Mouse (Mus musculus) embryonic facial prominence, embryonic 14.5 days (tissue): ENCODE results near the gene Col12a1. TPM values are rescaled to one million over a fixed set of nuclear protein-coding genes. Genes with fewer than 3 reads are reported as not detected.

Source experiments
- ATAC-seq: fragments of 200-750 bp; cut with Nextera tagmentation; 2 replicates; pipeline ENCODE4 v1.8.0; 2017; ENCODE audit warnings: low read depth, moderate number of reproducible peaks, moderate TSS enrichment
- DNase-seq: peaks from one replicate; pipeline ENCODE4 v3.0.0-alpha.2; 2015; ENCODE audit warnings: low spot score
- H3K27ac ChIP-seq: fragments of 300-500 bp; sonication (generic); replicated peaks from 2 replicates; pipeline ENCODE4 v1.5.1; 2014; ENCODE audit warnings: low read depth, mild to moderate bottlenecking, low read length, moderate library complexity
- H3K27me3 ChIP-seq: fragments of 300-500 bp; sonication (generic); replicated peaks from 2 replicates; pipeline ENCODE4 v1.6.1; 2014; ENCODE audit warnings: low read length; ENCODE audit not compliant: control insufficient read depth, insufficient read depth
- H3K36me3 ChIP-seq: fragments of 300-500 bp; sonication (generic); 2 replicates; pipeline ENCODE4 v1.6.1; 2014; ENCODE audit warnings: low read length, mixed read lengths; ENCODE audit not compliant: control insufficient read depth, insufficient read depth
- H3K4me1 ChIP-seq: fragments of 300-500 bp; sonication (generic); 2 replicates; pipeline ENCODE4 v1.6.1; 2014; ENCODE audit warnings: antibody characterized with exemption, low read length; ENCODE audit not compliant: control insufficient read depth, insufficient read depth
- H3K4me2 ChIP-seq: fragments of 300-500 bp; sonication (generic); 2 replicates; pipeline ENCODE4 v1.6.1; 2014; ENCODE audit warnings: low read depth, mild to moderate bottlenecking, low read length, moderate library complexity, mixed read lengths
- H3K4me3 ChIP-seq: fragments of 300-500 bp; sonication (generic); 2 replicates; pipeline ENCODE4 v1.5.1; 2014; ENCODE audit warnings: low read depth, mild to moderate bottlenecking, low read length
- H3K9ac ChIP-seq: fragments of 300-500 bp; sonication (generic); 2 replicates; pipeline ENCODE4 v1.6.1; 2014; ENCODE audit warnings: low read depth, mild to moderate bottlenecking, low read length, moderate library complexity, mixed read lengths
- H3K9me3 ChIP-seq: fragments of 300-500 bp; sonication (generic); 2 replicates; pipeline ENCODE4 v1.6.1; 2016; ENCODE audit warnings: low read length; ENCODE audit not compliant: control insufficient read depth
- WGBS: fragments of 180-500 bp; shearing (Covaris S2); extraction: QIAGEN DNeasy Blood & Tissue Kit; methylation state at CpG from one replicate; pipeline ENCODE4 v1.1.7; 2014; 5-methylcytosine and 5-hydroxymethylcytosine counted together
- polyA plus RNA-seq: library from polyadenylated mRNA; unstranded; fragments of >200 nt; fragmentation: Nextera tagmentation; extraction: Ambion mirVana; gene quantifications from 2 replicates; pipeline ENCODE4 v1.2.1, GENCODE M21; 2014

Col12a1 gene
- polyA plus RNA-seq, 1 experiment from 2014 or later = 301 TPM

DNA sequence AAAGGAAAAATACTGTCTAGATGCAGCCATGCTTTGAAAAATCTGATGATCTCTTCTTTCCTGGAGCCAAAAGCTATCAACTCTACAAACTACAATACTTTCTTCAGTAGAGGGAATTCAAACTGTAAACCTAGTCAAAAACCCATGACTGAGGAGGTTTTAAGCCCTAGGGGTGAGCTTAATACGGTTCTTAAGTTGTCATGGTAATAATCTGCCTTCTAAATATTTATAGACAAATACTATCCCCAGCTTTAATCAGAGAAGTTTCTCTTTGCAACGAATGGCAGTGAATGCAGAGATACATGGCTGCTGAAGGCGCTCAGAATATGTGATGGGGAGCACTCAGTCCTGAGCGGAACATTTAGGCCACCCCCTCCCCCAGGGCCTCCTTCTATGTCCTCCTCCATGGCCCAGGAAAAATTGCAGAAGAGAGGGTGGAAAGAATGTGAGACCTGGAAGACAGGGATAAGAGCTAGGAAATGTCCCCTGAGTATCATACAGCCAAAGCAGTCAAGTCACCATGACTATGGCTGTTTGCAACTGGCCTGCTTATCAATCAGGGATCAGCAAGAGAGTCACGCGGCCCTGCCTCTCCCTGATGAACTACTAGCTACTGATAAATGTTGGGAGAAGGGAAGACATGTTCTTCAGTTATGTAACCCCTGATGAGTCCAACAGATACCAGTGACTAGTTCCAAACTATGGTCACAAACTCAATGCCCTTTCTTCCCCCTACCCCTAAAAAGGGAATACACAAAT, 99.6 kb downstream of the Col12a1 start:
- H3K36me3 ChIP-seq = peaks cover 67% of the 10 kb centered on the region
- no peak overlapping the region for H3K27ac ChIP-seq
- H3K27me3 ChIP-seq = no peaks in the 10 kb centered on the region
- H3K9me3 ChIP-seq = no peaks in the 10 kb centered on the region
- DNase-seq (no peak), ATAC-seq (no peak)
- no peak overlapping the region for H3K4me2 ChIP-seq
- H3K4me1 ChIP-seq = no peaks in the 10 kb centered on the region
- H3K9ac ChIP-seq = no peak overlapping the region
- 80% methylated on average over 6 of the region's 6 CpGs for WGBS
- H3K4me3 ChIP-seq = no peak overlapping the region

DNA sequence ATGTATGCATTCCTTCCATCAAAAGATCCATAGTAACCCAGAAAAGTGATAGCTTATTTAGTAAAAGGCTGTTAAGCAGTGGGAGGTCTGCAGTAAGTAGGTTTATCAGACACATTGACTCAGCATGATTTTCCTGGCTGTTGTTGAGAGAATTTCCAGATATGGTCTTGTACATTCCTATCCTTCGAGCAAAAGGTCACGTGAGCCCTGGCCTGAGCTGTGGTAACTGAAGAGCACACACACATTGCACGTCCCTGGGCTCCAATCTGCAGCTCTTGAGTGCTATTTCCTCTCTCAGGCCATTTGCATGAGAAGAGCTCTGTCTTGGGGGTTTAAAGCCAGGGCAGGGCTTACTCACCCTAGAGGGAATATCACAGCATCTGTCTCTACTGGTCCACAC, 101.3 kb downstream of the Col12a1 start:
- H3K9me3 ChIP-seq = no peaks in the 10 kb centered on the region
- no peaks in the 10 kb centered on the region for H3K27me3 ChIP-seq
- 21% methylated on average over 3 of the region's 3 CpGs for WGBS
- peaks cover 72% of the 10 kb centered on the region for H3K36me3 ChIP-seq
- no peak overlapping the region for H3K9ac ChIP-seq
- no peak for ATAC-seq
- DNase-seq = peak; percentile 62
- no peak overlapping the region for H3K27ac ChIP-seq
- H3K4me2 ChIP-seq = no peak overlapping the region
- H3K4me1 ChIP-seq = no peaks in the 10 kb centered on the region
- H3K4me3 ChIP-seq = no peak overlapping the region

DNA sequence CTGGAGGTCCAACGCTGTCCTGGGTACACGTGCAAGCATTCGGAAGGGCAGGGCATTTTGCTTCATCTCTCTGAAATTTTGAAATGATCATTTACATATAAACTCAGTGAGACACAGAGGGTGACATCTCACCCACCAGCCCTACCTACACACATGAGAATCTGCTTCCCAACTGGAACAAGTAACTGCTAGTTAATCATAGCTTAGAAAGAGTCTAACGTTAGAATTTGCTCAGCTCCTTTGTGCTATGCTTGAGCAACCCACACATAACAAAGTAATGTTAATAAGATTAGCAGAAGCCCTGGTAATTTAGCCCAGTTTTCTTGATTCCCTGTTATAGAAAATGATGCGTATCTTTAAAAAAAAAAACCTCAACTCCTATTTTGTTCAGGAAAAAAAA, 102.6 kb downstream of the Col12a1 start:
- Histone ChIP-seq H3K4me1 (no peaks in the 10 kb centered on the region), H3K9ac (no peak overlapping the region), H3K9me3 (no peaks in the 10 kb centered on the region), H3K36me3 (peaks cover 73% of the 10 kb centered on the region), H3K4me3 (no peak overlapping the region), H3K4me2 (no peak overlapping the region), H3K27me3 (no peaks in the 10 kb centered on the region), H3K27ac (no peak overlapping the region)
- DNase-seq (no peak), ATAC-seq (no peak)
- WGBS = 82% methylated on average over 5 of the region's 5 CpGs

DNA sequence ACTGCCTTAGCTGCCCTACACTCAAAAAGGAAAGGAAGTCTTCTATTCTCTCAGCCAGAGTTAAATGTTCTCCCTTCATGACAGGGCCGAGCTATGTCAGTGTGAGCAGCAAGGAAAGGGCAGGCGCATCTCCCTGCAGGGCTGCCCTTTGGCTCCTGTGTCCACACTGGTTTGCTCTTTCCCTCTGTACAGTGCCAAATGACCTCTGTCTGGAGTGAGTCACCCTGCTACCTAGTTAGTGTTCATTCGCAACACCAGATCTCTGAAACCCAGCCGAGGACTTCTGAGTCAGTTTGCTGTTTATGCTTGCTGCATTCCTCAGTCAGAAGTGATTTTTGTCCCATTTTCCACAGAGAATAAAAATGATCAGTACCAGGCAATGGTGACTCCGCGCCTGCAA, 108.3 kb downstream of the Col12a1 start:
- Histone ChIP-seq H3K4me1 (peaks cover 31% of the 10 kb centered on the region), H3K27me3 (no peaks in the 10 kb centered on the region), H3K4me3 (no peak overlapping the region), H3K36me3 (peaks cover 67% of the 10 kb centered on the region), H3K9ac (no peak overlapping the region), H3K27ac (peak overlapping the region; percentile 60; the same call in 1 of the 2 replicates), H3K9me3 (no peaks in the 10 kb centered on the region), H3K4me2 (no peak overlapping the region)
- DNase-seq (no peak), ATAC-seq (no peak)
- WGBS = 70% methylated on average over 6 of the region's 6 CpGs

DNA sequence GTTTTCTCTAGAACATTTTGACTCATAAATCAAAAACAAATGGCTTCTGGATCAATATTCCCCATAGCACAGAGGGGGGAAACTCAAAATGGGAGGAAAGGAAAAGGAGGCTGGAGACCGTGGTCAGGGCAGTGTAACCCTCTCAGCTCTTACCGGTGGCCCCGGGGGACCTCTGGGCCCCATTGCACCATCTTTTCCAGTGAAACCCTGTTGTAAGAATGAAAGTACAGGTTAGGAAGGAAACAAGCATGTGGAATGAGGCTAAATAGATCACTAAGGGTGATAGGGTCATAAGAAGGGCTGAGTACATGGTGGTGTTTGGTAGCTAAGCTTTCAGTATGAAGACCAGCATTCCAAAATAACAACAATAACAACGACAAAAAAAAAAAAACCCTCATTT, 109.0 kb downstream of the Col12a1 start:
- Histone ChIP-seq H3K27ac (peak overlapping the region; percentile 13; the same call in 1 of the 2 replicates), H3K9ac (no peak overlapping the region), H3K9me3 (no peaks in the 10 kb centered on the region), H3K4me3 (no peak overlapping the region), H3K27me3 (no peaks in the 10 kb centered on the region), H3K4me1 (peaks cover 31% of the 10 kb centered on the region), H3K36me3 (peaks cover 67% of the 10 kb centered on the region), H3K4me2 (no peak overlapping the region)
- DNase-seq (no peak), ATAC-seq (no peak)
- 56% methylated on average over 4 of the region's 4 CpGs for WGBS

DNA sequence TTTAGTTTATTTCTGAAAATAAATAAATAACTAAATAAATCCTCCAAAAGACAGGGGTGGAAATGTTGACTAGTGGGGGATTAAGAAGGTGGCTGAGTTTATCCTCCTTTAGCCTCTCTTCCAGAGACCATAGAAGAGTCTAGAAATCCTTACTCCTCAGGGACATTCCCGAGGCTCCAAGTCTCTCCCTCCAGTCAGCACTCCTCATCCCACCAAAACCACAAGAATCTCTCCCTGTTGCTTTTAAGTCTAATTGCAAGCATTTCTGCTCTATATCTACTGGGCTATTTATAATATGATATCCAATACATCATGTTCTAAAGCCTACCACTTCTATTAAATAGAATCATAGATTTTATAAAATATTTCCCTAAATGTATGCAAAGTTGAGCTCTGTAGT, 109.8 kb downstream of the Col12a1 start:
- Histone ChIP-seq H3K9ac (no peak overlapping the region), H3K4me1 (peaks cover 33% of the 10 kb centered on the region), H3K27me3 (no peaks in the 10 kb centered on the region), H3K4me2 (no peak overlapping the region), H3K36me3 (peaks cover 69% of the 10 kb centered on the region), H3K9me3 (no peaks in the 10 kb centered on the region), H3K27ac (peak overlapping the region; percentile 77), H3K4me3 (no peak overlapping the region)
- ATAC-seq = no peak; the same call in 1 of the 2 replicates
- DNase-seq = peak; percentile 69
- whole genome bisulfite sequencing = 29% methylated on average over 1 of the region's 1 CpGs

DNA sequence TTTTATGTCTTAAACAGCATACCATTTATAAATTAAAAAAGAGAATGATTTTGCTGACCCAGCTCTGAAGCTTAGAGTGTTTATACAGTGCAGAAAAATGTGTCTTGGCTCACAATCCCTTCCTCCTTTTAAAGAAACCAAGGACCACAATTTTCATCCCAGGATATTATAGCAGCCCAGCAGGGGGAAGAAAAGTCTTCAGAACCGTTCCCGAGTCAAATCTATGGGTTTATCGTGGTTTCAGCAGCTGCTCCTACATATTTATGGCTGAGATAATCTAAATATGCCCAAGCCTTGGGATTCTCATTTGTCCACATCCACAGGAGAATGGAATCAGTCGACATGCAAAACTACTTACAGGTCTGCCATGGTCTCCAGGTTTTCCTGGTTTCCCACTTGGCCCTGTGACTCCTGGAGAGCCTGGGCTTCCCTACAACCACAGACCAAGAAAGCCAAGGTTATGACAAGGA, 110.5 kb downstream of the Col12a1 start:
- H3K36me3 ChIP-seq = peaks cover 63% of the 10 kb centered on the region
- no peaks in the 10 kb centered on the region for H3K27me3 ChIP-seq
- DNase-seq = peak; percentile 85
- ATAC-seq = peak; percentile 70
- H3K9me3 ChIP-seq = no peaks in the 10 kb centered on the region
- peak overlapping the region; percentile 77 for H3K27ac ChIP-seq
- H3K4me3 ChIP-seq = no peak overlapping the region
- peaks cover 33% of the 10 kb centered on the region for H3K4me1 ChIP-seq
- 37% methylated on average over 4 of the region's 4 CpGs for WGBS
- H3K9ac ChIP-seq = no peak overlapping the region
- no peak overlapping the region for H3K4me2 ChIP-seq

DNA sequence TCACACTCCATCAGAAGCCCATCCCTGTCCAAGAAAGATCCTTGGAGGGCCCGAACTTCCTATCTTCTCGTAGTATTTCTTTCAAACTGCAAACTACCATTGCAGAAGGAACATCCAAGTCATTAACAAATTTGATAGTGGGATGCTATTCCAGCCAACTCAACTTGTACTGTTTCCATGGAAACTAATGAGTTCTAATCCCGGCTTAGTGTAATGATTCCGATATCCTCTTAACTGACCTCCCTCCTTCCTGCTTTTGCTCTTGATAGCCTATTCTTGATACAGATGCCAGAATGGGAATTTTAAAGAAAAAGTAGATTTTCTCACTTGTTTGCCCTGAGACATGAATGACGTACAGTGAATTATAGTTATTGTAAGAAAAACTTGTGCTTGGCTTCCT, 112.5 kb downstream of the Col12a1 start:
- no peak for DNase-seq
- Histone ChIP-seq H3K27me3 (no peaks in the 10 kb centered on the region), H3K4me3 (no peak overlapping the region), H3K9ac (no peak overlapping the region), H3K27ac (0 out of 2 replicates have a peak overlapping the region, but pooled peaks have one; percentile 21), H3K4me1 (peaks cover 33% of the 10 kb centered on the region), H3K4me2 (no peak overlapping the region), H3K36me3 (peaks cover 55% of the 10 kb centered on the region), H3K9me3 (no peaks in the 10 kb centered on the region)
- 72% methylated on average over 5 of the region's 5 CpGs for WGBS
- ATAC-seq = no peak

DNA sequence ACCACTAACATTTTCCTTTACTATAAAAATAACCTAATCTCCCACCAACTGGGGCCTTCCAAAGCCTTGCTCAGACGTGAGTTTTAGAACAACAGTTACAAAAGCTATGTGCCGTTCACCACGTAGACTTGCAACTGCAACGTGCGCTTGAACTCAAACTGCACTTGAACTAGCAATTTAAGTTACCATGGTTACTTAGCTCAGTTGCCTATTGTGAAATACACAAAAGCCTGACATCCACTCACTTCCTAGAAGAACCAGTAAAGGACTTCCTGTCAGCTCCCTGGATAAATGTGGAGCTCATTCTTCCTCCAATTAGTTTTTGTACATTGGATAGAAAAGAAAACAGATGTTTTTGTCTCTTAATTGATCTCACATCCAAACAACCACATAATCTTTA, 112.9 kb downstream of the Col12a1 start:
- WGBS = 50% methylated on average over 5 of the region's 5 CpGs
- peak; percentile 64 for DNase-seq
- no peaks in the 10 kb centered on the region for H3K9me3 ChIP-seq
- H3K36me3 ChIP-seq = peaks cover 54% of the 10 kb centered on the region
- H3K4me1 ChIP-seq = peaks cover 33% of the 10 kb centered on the region
- no peak overlapping the region for H3K4me3 ChIP-seq
- no peak for ATAC-seq
- no peak overlapping the region for H3K4me2 ChIP-seq
- H3K9ac ChIP-seq = no peak overlapping the region
- H3K27me3 ChIP-seq = no peaks in the 10 kb centered on the region
- 0 out of 2 replicates have a peak overlapping the region, but pooled peaks have one; percentile 21 for H3K27ac ChIP-seq
